In the genomic region with DNA sequence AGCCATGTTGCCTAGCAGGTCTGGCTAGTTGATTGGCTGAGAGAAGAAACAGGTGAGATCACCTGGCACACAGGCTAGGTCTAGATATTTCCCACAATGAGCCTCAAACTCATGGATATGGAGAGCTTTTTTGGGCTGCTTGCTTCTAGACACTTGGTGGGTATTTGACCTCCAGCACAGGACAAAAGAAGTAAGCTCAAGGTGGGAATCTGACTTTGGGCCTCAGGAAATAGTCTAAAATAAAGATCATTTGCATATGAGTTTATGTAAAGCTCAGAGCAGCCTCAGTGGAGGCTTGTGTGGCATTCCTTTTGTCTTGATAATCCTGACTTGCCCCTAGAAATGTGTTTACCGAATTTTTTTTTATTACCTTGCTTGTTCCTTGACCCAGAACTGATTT, we compare ENCODE assay signal across 23 mouse cellular contexts.
A peak's percentile ranks its signal among the peaks of the same experiment; 100 is the strongest.
DNase-seq lines count a peak whose midpoint lies in the region; ATAC-seq and TF ChIP-seq lines count a peak whose summit lies in the region.
"Had no signal": no experiment of that assay in that cellular context is flagged by ENCODE, and none has a peak within 500 bp of the region (broad histone marks: within the 10 kb centered on the region; RNA-seq: fewer than 3 reads in every experiment).

No protein-coding gene starts in this region.

- TF ChIP-seq CTCF in ES-Bruce4 (IDR thresholded peaks at IDR 0.05; ENCODE audit: low read depth, low read length): no peak

- H3K4me1 ChIP-seq in ES-Bruce4 (ENCODE audit: control insufficient read depth, insufficient read depth, low read length): peaks cover 3% of the 10 kb centered on the region
- H3K4me1 ChIP-seq in ES-E14 (ENCODE audit: control insufficient read depth in 2 of 2, insufficient read depth in 2 of 2, low read length in 2 of 2, poor library complexity in 1 of 2): peaks cover 0 to 2% of the 10 kb centered on the region in 2 experiments; a peak in 2 of 4 replicates
- H3K4me1 ChIP-seq: embryonic facial prominence, embryonic 13.5 days; embryonic facial prominence, embryonic 15.5 days; forebrain, embryonic 10.5 days; forebrain, embryonic 12.5 days had no signal

- H3K27ac ChIP-seq in ES-Bruce4 (ENCODE audit: insufficient read depth, low read length) (peak overlapping the region; percentile 87), ES-E14 (ENCODE audit: insufficient read depth, low read depth, low read length, poor library complexity, severe bottlenecking) (peak overlapping the region; percentile 85)
- H3K27ac ChIP-seq: embryonic facial prominence, embryonic 13.5 days; embryonic facial prominence, embryonic 15.5 days; forebrain, embryonic 10.5 days; forebrain, embryonic 12.5 days had no signal

- no peaks in the 10 kb centered on the region for H3K27me3 ChIP-seq in ES-Bruce4 (ENCODE audit: control insufficient read depth, insufficient read depth, low read length, poor library complexity, severe bottlenecking)
- H3K27me3 ChIP-seq: CH12.LX; embryonic facial prominence, embryonic 13.5 days; embryonic facial prominence, embryonic 15.5 days; forebrain, embryonic 12.5 days had no signal

- H3K36me3 ChIP-seq in ES-Bruce4 (ENCODE audit: control insufficient read depth, insufficient read depth, low read length, poor library complexity, severe bottlenecking): no peaks in the 10 kb centered on the region; the same call in 1 of the 2 replicates
- H3K36me3 ChIP-seq in ES-E14 (ENCODE audit: control insufficient read depth, insufficient read depth, low read length, poor library complexity, severe bottlenecking): no peaks in the 10 kb centered on the region
- H3K36me3 ChIP-seq: embryonic facial prominence, embryonic 13.5 days; embryonic facial prominence, embryonic 15.5 days; forebrain, embryonic 10.5 days; forebrain, embryonic 12.5 days had no signal

- ATAC-seq in cerebellum, adult (ENCODE audit: insufficient number of reproducible peaks, low FRiP score, low TSS enrichment): no peak
- ATAC-seq: CD4-positive, CD25-positive, alpha-beta regulatory T cell, adult 4 months; forebrain, embryonic 14.5 days; forebrain, embryonic 16.5 days had no signal

- H3K9me3 ChIP-seq in ES-Bruce4 (replicated peaks; ENCODE audit: control insufficient read depth, insufficient read depth, low read length, poor library complexity, severe bottlenecking): peaks cover 26% of the 10 kb centered on the region
- H3K9me3 ChIP-seq in ES-E14 (ENCODE audit: control insufficient read depth, insufficient read depth, low read depth, low read length): no peaks in the 10 kb centered on the region
- H3K9me3 ChIP-seq: embryonic facial prominence, embryonic 13.5 days; embryonic facial prominence, embryonic 15.5 days; forebrain, embryonic 10.5 days; forebrain, embryonic 12.5 days had no signal

- H3K9ac ChIP-seq in ES-Bruce4 (ENCODE audit: low read depth, poor library complexity, severe bottlenecking) (no peak overlapping the region), ES-E14 (ENCODE audit: insufficient read depth, low read depth, low read length, poor library complexity, severe bottlenecking) (no peak overlapping the region)
- H3K9ac ChIP-seq: embryonic facial prominence, embryonic 13.5 days; embryonic facial prominence, embryonic 15.5 days; forebrain, embryonic 12.5 days had no signal

- peak; percentile 33 for DNase-seq in ES-E14 (ENCODE audit: low read depth, low spot score)
- peak; percentile 75 for DNase-seq in ZHBTc4 (ENCODE audit: low read depth, low spot score)
- no peak for DNase-seq in urinary bladder, postnatal 14 days (ENCODE audit: low spot score)
- DNase-seq: adrenal gland, adult 2 months; adrenal gland, postnatal 10 days; adrenal gland, postnatal 25 days; B cell, adult 2 months; cerebellum, adult 11-12 months; cerebellum, adult 2 months; cerebellum, adult 9-10 months; cerebellum, postnatal 10 days; cerebellum, postnatal 25 days had no signal

- TF ChIP-seq EP300 in ES-Bruce4 (IDR thresholded peaks at IDR 0.05; ENCODE audit: insufficient read depth, low read depth, low read length): no peak

- in situ Hi-C loops in ES-E14 (cut with MboI; ENCODE audit: low sequenced_read_pairs in 2 of 2, unreplicated experiment in 2 of 2): no loop called here

- TF ChIP-seq POLR2A in ES-Bruce4 (IDR thresholded peaks at IDR 0.05; ENCODE audit: insufficient read depth, low read length): no peak

- H3K4me3 ChIP-seq in ES-Bruce4 (ENCODE audit: low read depth, low read length) (no peak overlapping the region), ES-E14 (ENCODE audit: insufficient read depth in 1 of 2, low read depth in 1 of 2, low read length in 2 of 2, poor library complexity in 1 of 2, severe bottlenecking in 1 of 2) (no peak overlapping the region)
- H3K4me3 ChIP-seq: embryonic facial prominence, embryonic 13.5 days; embryonic facial prominence, embryonic 15.5 days; erythroblast, embryonic 14.5 days; forebrain, embryonic 10.5 days; forebrain, embryonic 12.5 days had no signal

TF ChIP-seq in ES-E14, 5 proteins besides CTCF, POLR2A, EP300 and RAD21:
- TF ChIP-seq CHD2 (IDR thresholded peaks at IDR 0.05; ENCODE audit: low read depth, low read length) (no peak), MAFK (IDR thresholded peaks at IDR 0.05; ENCODE audit: insufficient read depth, low read depth, low read length) (no peak), HCFC1 (IDR thresholded peaks at IDR 0.05; ENCODE audit: borderline replicate concordance, insufficient read depth, low read length) (no peak)
